Mouse (Mus musculus) limb, embryonic 10.5 days (tissue): ENCODE measurements around the gene Car5a. TPM values are rescaled to one million over a fixed set of nuclear protein-coding genes. Genes with fewer than 3 reads are reported as not detected.

Experiments
- DNase-seq: peaks from one replicate; pipeline ENCODE4 v3.0.0-alpha.2; 2017; ENCODE audit warnings: low spot score
- H3K27ac ChIP-seq: fragments of 300-500 bp; sonication (generic); 2 replicates; pipeline ENCODE4 v1.5.1; 2016; ENCODE audit warnings: mild to moderate bottlenecking
- H3K27me3 ChIP-seq: fragments of 300-500 bp; sonication (generic); 2 replicates; pipeline ENCODE4 v1.6.1; 2016; ENCODE audit warnings: low read depth, mild to moderate bottlenecking; ENCODE audit not compliant: poor library complexity, severe bottlenecking
- H3K36me3 ChIP-seq: fragments of 300-500 bp; sonication (generic); 2 replicates; pipeline ENCODE4 v1.6.1; 2016; ENCODE audit warnings: mild to moderate bottlenecking, moderate library complexity
- H3K4me1 ChIP-seq: fragments of 300-500 bp; sonication (generic); 2 replicates; pipeline ENCODE4 v1.6.1; 2016
- H3K4me3 ChIP-seq: fragments of 300-500 bp; sonication (generic); 2 replicates; pipeline ENCODE4 v1.5.1; 2016; ENCODE audit warnings: mild to moderate bottlenecking, moderate library complexity
- H3K9me3 ChIP-seq: fragments of 300-500 bp; sonication (generic); replicated peaks from 2 replicates; pipeline ENCODE4 v1.6.1; 2016; ENCODE audit warnings: mild to moderate bottlenecking
- WGBS: fragments of 180-500 bp; shearing (Covaris S2); methylation state at CpG from one replicate; pipeline ENCODE4 v1.1.7; 2016; 5-methylcytosine and 5-hydroxymethylcytosine counted together
- polyA plus RNA-seq: library from polyadenylated mRNA; unstranded; fragments of >200 nt; fragmentation: Nextera tagmentation; extraction: Ambion mirVana; gene quantifications from 2 replicates; pipeline ENCODE4 v1.2.1, GENCODE M21; 2016

Car5a gene
- polyA plus RNA-seq, 1 experiment from 2014 or later: not detected

GRCm38 (mm10) chr8:121924681-121925080 lies 20.0 kb downstream of the Car5a start:
- no peaks in the 10 kb centered on the region for H3K36me3 ChIP-seq
- DNase-seq: no peak
- H3K27me3 ChIP-seq: no peaks in the 10 kb centered on the region
- WGBS: 85% methylated on average over 5 of the region's 5 CpGs
- H3K4me3 ChIP-seq: no peak overlapping the region
- H3K9me3 ChIP-seq: no peaks in the 10 kb centered on the region
- no peak overlapping the region for H3K27ac ChIP-seq
- H3K4me1 ChIP-seq: peaks cover 3% of the 10 kb centered on the region

- Histone ChIP-seq H3K4me3 (no peak overlapping the region), H3K36me3 (no peaks in the 10 kb centered on the region), H3K4me1 (peaks cover 3% of the 10 kb centered on the region), H3K27me3 (no peaks in the 10 kb centered on the region), H3K9me3 (no peaks in the 10 kb centered on the region), H3K27ac (no peak overlapping the region)
- WGBS: 76% methylated on average over 8 of the region's 8 CpGs
- DNase-seq: no peak
Measured at GRCm38 (mm10) chr8:121922101-121922500, 22.6 kb downstream of the Car5a start.

DNA sequence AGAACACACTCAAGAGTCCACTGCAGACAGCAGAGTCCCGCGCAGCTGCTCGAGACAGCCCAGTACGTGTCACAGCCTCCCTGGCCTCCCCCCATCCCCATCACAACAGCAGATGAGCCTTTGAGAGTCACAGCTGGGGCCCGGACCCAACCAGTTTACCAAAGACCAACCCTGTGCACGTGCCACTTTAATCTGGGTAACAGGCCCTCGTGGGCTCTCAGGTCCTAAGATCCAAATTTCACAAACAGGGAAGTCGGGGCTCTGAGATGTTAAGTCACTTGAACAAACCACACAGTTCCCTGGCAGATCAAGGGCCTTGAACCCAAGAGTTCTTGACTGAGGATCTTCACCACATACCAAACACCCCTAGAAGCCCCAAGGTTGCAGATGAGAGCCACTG lies 23.1 kb downstream of the Car5a start:
- Histone ChIP-seq H3K36me3 (no peaks in the 10 kb centered on the region), H3K27ac (no peak overlapping the region), H3K4me1 (peaks cover 3% of the 10 kb centered on the region), H3K9me3 (no peaks in the 10 kb centered on the region), H3K4me3 (no peak overlapping the region), H3K27me3 (no peaks in the 10 kb centered on the region)
- DNase-seq: no peak
- 82% methylated on average over 8 of the region's 8 CpGs for WGBS

DNA sequence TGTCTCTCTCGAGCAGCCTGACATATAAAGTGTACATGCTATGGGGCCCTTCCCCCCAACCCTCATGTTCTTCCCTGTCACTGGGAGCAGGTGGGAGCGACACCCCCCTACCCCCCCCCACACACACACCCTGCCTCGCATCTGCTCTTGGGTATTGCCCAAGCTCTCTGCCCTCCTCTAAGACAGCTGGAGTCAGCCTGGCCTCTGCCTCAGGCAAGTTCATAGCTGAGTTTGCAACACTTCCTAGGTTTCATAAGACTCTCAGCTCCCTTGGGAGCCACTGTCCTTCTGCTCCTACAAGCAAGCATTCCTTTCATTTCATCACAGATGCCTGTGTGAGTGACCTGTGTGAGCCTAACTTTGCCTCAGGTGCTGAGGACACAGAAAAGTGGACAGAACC lies 25.0 kb downstream of the Car5a start:
- no peaks in the 10 kb centered on the region for H3K27me3 ChIP-seq
- H3K4me3 ChIP-seq: no peak overlapping the region
- H3K4me1 ChIP-seq: peaks cover 3% of the 10 kb centered on the region
- no peak for DNase-seq
- no peaks in the 10 kb centered on the region for H3K9me3 ChIP-seq
- H3K27ac ChIP-seq: no peak overlapping the region
- no peaks in the 10 kb centered on the region for H3K36me3 ChIP-seq
- 47% methylated on average over 3 of the region's 3 CpGs for WGBS

- Histone ChIP-seq H3K9me3 (no peaks in the 10 kb centered on the region), H3K4me1 (peaks cover 3% of the 10 kb centered on the region), H3K27me3 (no peaks in the 10 kb centered on the region), H3K27ac (no peak overlapping the region), H3K4me3 (no peak overlapping the region), H3K36me3 (no peaks in the 10 kb centered on the region)
- no peak for DNase-seq
- 87% methylated on average over 4 of the region's 4 CpGs for WGBS
Measured at GRCm38 (mm10) chr8:121919158-121919557, 25.5 kb downstream of the Car5a start.

DNA sequence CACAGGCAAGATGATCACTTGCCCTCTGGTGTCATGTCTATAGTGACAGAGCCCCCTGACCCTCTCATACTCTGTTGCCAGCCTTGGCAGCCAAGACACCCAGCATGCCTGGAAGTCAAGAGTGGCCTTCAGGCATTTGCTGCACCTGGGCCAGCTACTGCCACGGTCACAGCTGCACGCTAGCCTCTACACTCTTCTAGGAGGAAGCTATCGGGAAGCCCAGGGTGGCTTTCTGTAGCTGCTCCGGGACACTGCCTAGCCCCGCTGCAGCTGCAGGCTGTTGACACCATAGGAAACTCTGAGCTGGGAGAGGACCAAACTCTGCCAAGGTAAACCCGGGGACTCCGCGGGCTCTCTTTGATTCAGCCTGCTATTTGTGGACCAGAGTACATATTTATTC lies 31.3 kb downstream of the Car5a start:
- no peak overlapping the region for H3K4me3 ChIP-seq
- H3K4me1 ChIP-seq: peaks cover 12% of the 10 kb centered on the region
- no peaks in the 10 kb centered on the region for H3K36me3 ChIP-seq
- DNase-seq: no peak
- H3K27ac ChIP-seq: no peak overlapping the region
- H3K9me3 ChIP-seq: no peaks in the 10 kb centered on the region
- H3K27me3 ChIP-seq: peaks cover 9% of the 10 kb centered on the region; the same call in 1 of the 2 replicates
- 89% methylated on average over 8 of the region's 8 CpGs for WGBS

GRCm38 (mm10) chr8:121912831-121913230 lies 31.9 kb downstream of the Car5a start:
- H3K4me3 ChIP-seq: no peak overlapping the region
- 78% methylated on average over 3 of the region's 3 CpGs for WGBS
- no peak overlapping the region for H3K27ac ChIP-seq
- peaks cover 13% of the 10 kb centered on the region; the same call in 1 of the 2 replicates for H3K27me3 ChIP-seq
- H3K36me3 ChIP-seq: no peaks in the 10 kb centered on the region
- H3K9me3 ChIP-seq: no peaks in the 10 kb centered on the region
- DNase-seq: no peak
- H3K4me1 ChIP-seq: peaks cover 17% of the 10 kb centered on the region

GRCm38 (mm10) chr8:121911987-121912386 lies 32.7 kb downstream of the Car5a start:
- H3K27ac ChIP-seq: no peak overlapping the region

GRCm38 (mm10) chr8:121911400-121911799 lies 33.3 kb downstream of the Car5a start:
- no peaks in the 10 kb centered on the region for H3K36me3 ChIP-seq
- H3K4me3 ChIP-seq: no peak overlapping the region
- no peak overlapping the region for H3K27ac ChIP-seq
- no peak for DNase-seq
- H3K27me3 ChIP-seq: peaks cover 13% of the 10 kb centered on the region; the same call in 1 of the 2 replicates
- peaks cover 32% of the 10 kb centered on the region for H3K4me1 ChIP-seq
- 88% methylated on average over 6 of the region's 6 CpGs for WGBS
- H3K9me3 ChIP-seq: no peaks in the 10 kb centered on the region

More at GRCm38 (mm10) chr8:121911987-121912386, 32.7 kb downstream of the Car5a start:
- Histone ChIP-seq H3K27me3 (peaks cover 13% of the 10 kb centered on the region; the same call in 1 of the 2 replicates), H3K9me3 (no peaks in the 10 kb centered on the region), H3K36me3 (no peaks in the 10 kb centered on the region), H3K4me1 (peaks cover 26% of the 10 kb centered on the region), H3K4me3 (no peak overlapping the region)
- 81% methylated on average over 7 of the region's 7 CpGs for WGBS
- DNase-seq: no peak

GRCm38 (mm10) chr8:121909663-121910062 lies 35.0 kb downstream of the Car5a start:
- Histone ChIP-seq H3K4me3 (no peak overlapping the region), H3K9me3 (no peaks in the 10 kb centered on the region), H3K4me1 (peaks cover 49% of the 10 kb centered on the region), H3K36me3 (no peaks in the 10 kb centered on the region), H3K27me3 (peaks cover 13% of the 10 kb centered on the region; the same call in 1 of the 2 replicates), H3K27ac (no peak overlapping the region)
- WGBS: 6% methylated on average over 6 of the region's 6 CpGs
- DNase-seq: peak; percentile 76

GRCm38 (mm10) chr8:121909148-121909541 lies 35.6 kb downstream of the Car5a start:
- Histone ChIP-seq H3K27me3 (peaks cover 13% of the 10 kb centered on the region; the same call in 1 of the 2 replicates), H3K27ac (no peak overlapping the region), H3K4me3 (no peak overlapping the region), H3K36me3 (no peaks in the 10 kb centered on the region), H3K9me3 (no peaks in the 10 kb centered on the region), H3K4me1 (peaks cover 52% of the 10 kb centered on the region)
- 74% methylated on average over 8 of the region's 8 CpGs for WGBS
- DNase-seq: no peak

GRCm38 (mm10) chr8:121908378-121909147 lies 36.1 kb downstream of the Car5a start:
- Histone ChIP-seq H3K4me3 (peak overlapping the region; percentile 75), H3K9me3 (no peaks in the 10 kb centered on the region), H3K36me3 (no peaks in the 10 kb centered on the region), H3K4me1 (peaks cover 57% of the 10 kb centered on the region), H3K27me3 (peaks cover 13% of the 10 kb centered on the region; the same call in 1 of the 2 replicates), H3K27ac (no peak overlapping the region)
- DNase-seq: no peak
- WGBS: 61% methylated on average over 8 of the region's 8 CpGs

GRCm38 (mm10) chr8:121907587-121908248 lies 37.0 kb downstream of the Car5a start, which contains the start of gene Slc7a5:
TSS of gene Slc7a5 (minus strand) at chr8:121907694.
- Histone ChIP-seq H3K4me1 (peaks cover 60% of the 10 kb centered on the region), H3K27ac (peak within 1 kb of the TSS; percentile 82), H3K4me3 (peak within 1 kb of the TSS; percentile 75)

More at GRCm38 (mm10) chr8:121907587-121908248, 37.0 kb downstream of the Car5a start, which contains the start of gene Slc7a5:
- Histone ChIP-seq H3K27me3 (peaks cover 13% of the 10 kb centered on the region; the same call in 1 of the 2 replicates), H3K9me3 (no peaks in the 10 kb centered on the region), H3K36me3 (no peaks in the 10 kb centered on the region)
- peak; percentile 97 for DNase-seq
- WGBS: under 1% methylated on average over 61 of the region's 61 CpGs
